9 mouse cellular contexts compared by ENCODE assay signal in the genomic region with DNA sequence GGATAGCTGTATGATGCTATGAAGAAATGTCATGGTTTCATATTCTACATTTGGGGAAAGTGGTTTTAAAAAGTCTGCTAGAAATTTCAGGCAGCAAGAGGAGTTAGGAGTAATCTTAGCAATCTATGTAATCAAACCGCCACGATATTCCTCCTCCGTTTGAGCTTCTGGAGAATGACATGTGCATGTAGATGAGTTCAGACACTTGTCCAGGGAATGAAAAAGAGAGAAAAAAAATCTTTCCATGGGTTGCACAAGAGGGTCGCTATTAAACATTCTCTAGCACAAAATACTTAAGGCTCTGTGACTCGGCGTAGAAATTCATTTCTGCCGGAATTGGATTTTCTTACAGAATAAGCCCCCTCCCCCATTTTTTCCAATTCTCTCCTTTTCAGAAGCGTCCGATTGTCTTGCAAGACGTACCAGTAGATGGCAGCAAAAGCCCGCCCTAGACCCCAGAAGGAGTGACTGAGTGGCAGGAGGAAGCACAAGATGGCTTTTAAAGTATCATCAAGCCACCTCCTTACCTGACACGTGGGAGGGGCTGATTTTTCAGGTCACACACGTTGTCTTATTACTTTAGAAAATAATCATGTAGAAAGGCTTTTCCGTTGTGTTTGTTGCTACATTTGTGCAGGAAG.
DNase-seq lines count a peak whose midpoint lies in the region; ATAC-seq and TF ChIP-seq lines count a peak whose summit lies in the region.
"Had no signal": no experiment of that assay in that cellular context is flagged by ENCODE, and none has a peak within 500 bp of the region (broad histone marks: within the 10 kb centered on the region; RNA-seq: fewer than 3 reads in every experiment).

No protein-coding gene starts in this region.

- H3K9me3 ChIP-seq in CH12.LX (replicated peaks; ENCODE audit: low read length), result no peaks in the 10 kb centered on the region
- H3K9me3 ChIP-seq: limb, embryonic 12.5 days had no signal

- peak; percentile 88 for DNase-seq in CH12.LX (ENCODE audit: extremely low read depth)
- peak; percentile 34 to 82 for DNase-seq in adrenal gland, adult (ENCODE audit: inconsistent age in 2 of 2, low spot score in 1 of 2)
- peak; percentile 43 to 63 for DNase-seq in layer of hippocampus, adult 8-10 months (ENCODE audit: low spot score in 2 of 2)
- DNase-seq in lung, postnatal 25 days (ENCODE audit: low spot score), result peak; percentile 37
- peak; percentile 88 for DNase-seq in retina, postnatal 1 day
- peak; percentile 26 to 62 for DNase-seq in urinary bladder, postnatal 4 days (ENCODE audit: low spot score in 2 of 2)

- peak; percentile 81; a peak in 3 of 4 replicates for ATAC-seq in hematopoietic stem cell, adult 5-6 weeks (replicated peaks in 1 of 2; ENCODE audit: insufficient read depth in 1 of 2, low FRiP score in 2 of 2, low TSS enrichment in 1 of 2, low read depth in 1 of 2, poor library complexity in 2 of 2, severe bottlenecking in 2 of 2)

- H3K27me3 ChIP-seq in CH12.LX (replicated peaks), result no peaks in the 10 kb centered on the region
- H3K27me3 ChIP-seq: limb, embryonic 12.5 days had no signal

- TF ChIP-seq EP300 in CH12.LX (IDR thresholded peaks at IDR 0.05; ENCODE audit: low read length), result no peak

- peak; percentile 30 to 89; a peak in 2 of 4 replicates for TF ChIP-seq CTCF in CH12.LX (conservative IDR thresholded peaks at IDR 0.05 in 1 of 2, IDR thresholded peaks at IDR 0.05 in 1 of 2; ENCODE audit: low read depth in 2 of 2, low read length in 2 of 2)
- peak; percentile 73 for TF ChIP-seq CTCF in cortical plate, adult 2 months (IDR thresholded peaks at IDR 0.05; ENCODE audit: extremely low read depth, insufficient read depth, low read length)

- no peak overlapping the region for H3K9ac ChIP-seq in CH12.LX (ENCODE audit: insufficient read depth, low read depth)
- H3K9ac ChIP-seq: limb, embryonic 12.5 days had no signal

- TF ChIP-seq POLR2A in CH12.LX (IDR thresholded peaks at IDR 0.05; ENCODE audit: low read depth, low read length), result no peak
- TF ChIP-seq POLR2A in cortical plate, adult 2 months (IDR thresholded peaks at IDR 0.05; ENCODE audit: extremely low read depth, insufficient read depth, low read length), result no peak

- no peaks in the 10 kb centered on the region for H3K79me2 ChIP-seq in CH12.LX (replicated peaks; ENCODE audit: control insufficient read depth, extremely low read depth, insufficient read depth, poor library complexity, severe bottlenecking)

- no peak overlapping the region for H3K27ac ChIP-seq in CH12.LX (ENCODE audit: insufficient read depth, low read depth)
- H3K27ac ChIP-seq in cortical plate, adult 2 months (ENCODE audit: insufficient read depth, low read length), result no peak overlapping the region
- H3K27ac ChIP-seq: limb, embryonic 12.5 days had no signal

- no peaks in the 10 kb centered on the region for H3K36me3 ChIP-seq in CH12.LX (replicated peaks in 1 of 2; ENCODE audit: control insufficient read depth in 1 of 2, insufficient read depth in 1 of 2, low read length in 1 of 2)
- H3K36me3 ChIP-seq: limb, embryonic 12.5 days had no signal

- peak overlapping the region; percentile 84 for H3K4me2 ChIP-seq in CH12.LX (ENCODE audit: insufficient read depth, low read depth, poor library complexity, severe bottlenecking)
- H3K4me2 ChIP-seq: limb, embryonic 12.5 days had no signal

- no peak overlapping the region for H3K4me3 ChIP-seq in CH12.LX (replicated peaks in 1 of 3; ENCODE audit: low read depth in 2 of 3, low read length in 2 of 3, poor library complexity in 1 of 3)
- no peak overlapping the region for H3K4me3 ChIP-seq in cortical plate, adult 2 months (ENCODE audit: insufficient read depth, low read length)
- H3K4me3 ChIP-seq: limb, embryonic 12.5 days had no signal

- TF ChIP-seq RAD21 in CH12.LX (IDR thresholded peaks at IDR 0.05; ENCODE audit: low read depth, low read length), result peak; percentile 94

- dilution Hi-C loops in CH12.LX (cut with MboI; ENCODE audit: extremely low pct_ligation_motif_present, extremely low pct_unique_long_range_greater_than_20kb, low sequenced_read_pairs), result no loop called here

- in situ Hi-C loops in CH12.LX (cut with MboI; ENCODE audit: low pct_ligation_motif_present, low pct_unique_long_range_greater_than_20kb, low sequenced_read_pairs), result no loop called here

- peaks cover 0 to 6% of the 10 kb centered on the region in 2 experiments; a peak in 1 of 4 replicates for H3K4me1 ChIP-seq in CH12.LX (ENCODE audit: control insufficient read depth in 1 of 2, insufficient read depth in 2 of 2)
- no peaks in the 10 kb centered on the region for H3K4me1 ChIP-seq in cortical plate, adult 2 months (ENCODE audit: control insufficient read depth, insufficient read depth, low read length)
- H3K4me1 ChIP-seq: limb, embryonic 12.5 days had no signal

TF ChIP-seq in CH12.LX, 34 proteins besides CTCF, POLR2A, EP300 and RAD21:
- TF ChIP-seq ELF1 (IDR thresholded peaks at IDR 0.05; ENCODE audit: low read depth, low read length) (no peak), KAT2A (IDR thresholded peaks at IDR 0.05; ENCODE audit: insufficient replicate concordance, low read length) (no peak), ETS1 (conservative IDR thresholded peaks at IDR 0.05; ENCODE audit: low read depth, low read length) (no peak), HCFC1 (IDR thresholded peaks at IDR 0.05; ENCODE audit: low read depth, low read length) (no peak), IRF4 (IDR thresholded peaks at IDR 0.05; ENCODE audit: low read depth, low read length) (0 out of 2 replicates have a peak, but pooled peaks have one; percentile 31), RCOR1 (conservative IDR thresholded peaks at IDR 0.05; ENCODE audit: low read depth, low read length) (no peak), JUND (conservative IDR thresholded peaks at IDR 0.05; ENCODE audit: low read depth, low read length) (no peak), ZKSCAN1 (IDR thresholded peaks at IDR 0.05; ENCODE audit: borderline replicate concordance, low read depth, low read length) (no peak), SIN3A (IDR thresholded peaks at IDR 0.05; ENCODE audit: low read length) (no peak), MAX (IDR thresholded peaks at IDR 0.05; ENCODE audit: low read length) (peak; percentile 26; the same call in 1 of the 2 replicates), CHD2 (IDR thresholded peaks at IDR 0.05; ENCODE audit: low read length) (peak; percentile 52; the same call in 1 of the 2 replicates), TCF12 (IDR thresholded peaks at IDR 0.05; ENCODE audit: low read depth, low read length) (no peak), MAFK (IDR thresholded peaks at IDR 0.05; ENCODE audit: insufficient replicate concordance, low read length) (no peak), BHLHE40 (IDR thresholded peaks at IDR 0.05; ENCODE audit: low read depth, low read length) (no peak), MAZ (IDR thresholded peaks at IDR 0.05; ENCODE audit: low read depth, low read length) (peak; percentile 30; the same call in 1 of the 2 replicates), SMC3 (IDR thresholded peaks at IDR 0.05; ENCODE audit: low read depth, low read length) (peak; percentile 79), NELFE (IDR thresholded peaks at IDR 0.05; ENCODE audit: low read depth, low read length) (no peak), TBP (conservative IDR thresholded peaks at IDR 0.05; ENCODE audit: low read depth, low read length) (no peak), PAX5 (IDR thresholded peaks at IDR 0.05; ENCODE audit: low read length) (no peak), ZC3H11A (IDR thresholded peaks at IDR 0.05; ENCODE audit: low read depth, low read length) (no peak; the same call in 1 of the 2 replicates), MXI1 (IDR thresholded peaks at IDR 0.05; ENCODE audit: low read depth, low read length) (peak; percentile 47; the same call in 1 of the 2 replicates), ZMIZ1 (IDR thresholded peaks at IDR 0.05; ENCODE audit: low read depth, low read length) (no peak), UBTF (IDR thresholded peaks at IDR 0.05; ENCODE audit: low read depth, low read length) (no peak), GABPA (IDR thresholded peaks at IDR 0.05; ENCODE audit: insufficient replicate concordance, low read depth, low read length) (no peak), NRF1 (IDR thresholded peaks at IDR 0.05; ENCODE audit: low read depth, low read length) (no peak), USF1 (IDR thresholded peaks at IDR 0.05; ENCODE audit: low read depth, low read length) (no peak), CHD1 (IDR thresholded peaks at IDR 0.05; ENCODE audit: low read depth, low read length) (no peak), USF2 (conservative IDR thresholded peaks at IDR 0.05; ENCODE audit: low read depth, low read length) (no peak), ZNF384 (IDR thresholded peaks at IDR 0.05; ENCODE audit: low read depth, low read length) (no peak), MYC (IDR thresholded peaks at IDR 0.05; ENCODE audit: low read depth, low read length) (no peak), POLR2AphosphoS2 (IDR thresholded peaks at IDR 0.05; ENCODE audit: low read depth, low read length) (no peak), E2F4 (IDR thresholded peaks at IDR 0.05; ENCODE audit: insufficient replicate concordance, low read depth, low read length) (no peak), JUN (IDR thresholded peaks at IDR 0.05; ENCODE audit: insufficient read depth, low read depth, low read length) (no peak), MEF2A (IDR thresholded peaks at IDR 0.05; ENCODE audit: borderline replicate concordance, low read depth, low read length) (no peak)

Comparison
In these comparisons a context has a peak if more than half of its experiments do, and no peak if none do; other contexts are left out.
1. DNase-seq: peak in every context shown above with its lines; median percentile 88 in CH12.LX; 88 in retina, postnatal 1 day; 58 in adrenal gland, adult; 53 in layer of hippocampus, adult 8-10 months; 44 in urinary bladder, postnatal 4 days; 37 in lung, postnatal 25 days.